Mouse (Mus musculus) liver, adult 10 weeks (tissue): ENCODE measurements around the gene Cbarp. TPM values are rescaled to one million over a fixed set of nuclear protein-coding genes. Genes with fewer than 3 reads are reported as not detected.

Experiments
- polyA plus RNA-seq: library from polyadenylated mRNA; stranded (reverse); fragments of 350-450 nt; fragmentation: Illumina TruSeq; extraction: RNeasy Lipid Tissue Mini Kit (QIAGEN cat#74804); gene quantifications from one replicate; pipeline ENCODE4 v1.2.3, GENCODE M21; 2014; ENCODE audit warnings: low read depth, low replicate concordance

The Cbarp gene
- polyA plus RNA-seq, result not detected

DNA sequence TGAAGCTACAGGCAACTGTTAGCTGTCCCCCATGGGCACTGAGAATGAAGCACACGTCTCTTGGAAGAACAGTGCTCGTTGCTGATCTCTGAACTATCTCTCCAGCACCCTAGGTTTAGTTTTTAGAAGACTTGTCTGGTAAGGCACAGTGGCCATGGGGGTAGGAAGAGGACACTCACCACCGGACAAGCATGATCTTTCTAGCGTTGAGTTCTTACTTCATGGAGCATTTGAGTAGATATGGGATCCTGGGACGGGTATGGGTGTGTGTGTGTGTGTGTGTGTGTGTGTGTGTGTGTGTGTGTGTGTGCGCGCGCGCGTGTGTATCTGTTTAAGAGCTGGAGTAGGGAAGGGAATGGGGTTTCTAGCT lies at the start of gene Cbarp:
Gene Cbarp (minus strand): TSS at position 170 of the 370 bp plus-strand sequence.

DNA sequence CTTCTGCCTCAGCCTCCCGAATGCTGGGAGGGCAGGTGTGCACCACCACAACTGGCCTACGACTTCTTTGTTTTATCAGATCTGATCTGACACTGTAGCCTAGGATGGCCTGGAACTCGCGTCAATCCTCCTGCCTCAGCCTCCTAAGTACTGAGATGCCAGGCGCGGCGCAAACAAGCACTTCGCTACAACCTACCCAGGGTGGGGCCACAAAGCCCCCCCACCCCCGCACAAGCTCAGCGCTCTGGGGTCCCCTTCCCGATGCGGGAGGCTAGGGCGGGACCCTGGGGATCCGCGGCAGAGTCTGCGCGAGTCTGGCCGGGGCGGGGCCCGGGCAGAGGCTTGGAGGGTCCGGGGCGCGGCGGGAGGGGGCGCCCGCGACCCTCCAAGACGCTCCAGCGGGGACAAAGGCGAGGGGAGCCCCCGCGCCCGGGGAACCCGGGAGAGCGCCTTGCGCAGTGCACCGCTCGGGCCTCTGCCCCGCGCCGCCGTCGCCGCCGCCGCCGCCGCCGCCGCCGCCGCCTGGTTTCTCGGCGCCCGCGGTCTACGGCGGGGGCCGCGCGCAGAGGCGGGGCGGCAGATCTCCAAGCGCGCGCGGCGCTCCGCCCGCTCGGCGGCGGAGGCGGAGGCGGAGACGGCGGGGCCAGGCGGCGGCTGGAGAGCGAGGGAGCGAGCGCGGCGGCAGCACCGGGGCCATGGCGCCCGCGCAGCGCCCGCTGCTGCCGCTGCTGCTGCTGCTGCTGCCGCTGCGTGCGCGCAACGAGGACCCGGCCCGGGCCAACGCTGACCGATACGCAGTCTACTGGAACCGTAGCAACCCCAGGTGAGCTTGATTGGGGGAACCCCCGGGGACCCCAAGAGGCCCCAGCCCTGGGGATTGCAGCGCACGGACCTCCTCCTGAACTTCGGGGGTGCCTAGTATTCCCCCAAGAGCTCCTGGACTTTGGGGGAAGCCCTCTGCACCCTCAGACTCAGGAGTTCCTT lies 38.7 kb upstream of the Cbarp start, which contains the start of gene Efna2:
Gene Efna2 (plus strand): TSS at position 415 of the 984 bp plus-strand sequence.

DNA sequence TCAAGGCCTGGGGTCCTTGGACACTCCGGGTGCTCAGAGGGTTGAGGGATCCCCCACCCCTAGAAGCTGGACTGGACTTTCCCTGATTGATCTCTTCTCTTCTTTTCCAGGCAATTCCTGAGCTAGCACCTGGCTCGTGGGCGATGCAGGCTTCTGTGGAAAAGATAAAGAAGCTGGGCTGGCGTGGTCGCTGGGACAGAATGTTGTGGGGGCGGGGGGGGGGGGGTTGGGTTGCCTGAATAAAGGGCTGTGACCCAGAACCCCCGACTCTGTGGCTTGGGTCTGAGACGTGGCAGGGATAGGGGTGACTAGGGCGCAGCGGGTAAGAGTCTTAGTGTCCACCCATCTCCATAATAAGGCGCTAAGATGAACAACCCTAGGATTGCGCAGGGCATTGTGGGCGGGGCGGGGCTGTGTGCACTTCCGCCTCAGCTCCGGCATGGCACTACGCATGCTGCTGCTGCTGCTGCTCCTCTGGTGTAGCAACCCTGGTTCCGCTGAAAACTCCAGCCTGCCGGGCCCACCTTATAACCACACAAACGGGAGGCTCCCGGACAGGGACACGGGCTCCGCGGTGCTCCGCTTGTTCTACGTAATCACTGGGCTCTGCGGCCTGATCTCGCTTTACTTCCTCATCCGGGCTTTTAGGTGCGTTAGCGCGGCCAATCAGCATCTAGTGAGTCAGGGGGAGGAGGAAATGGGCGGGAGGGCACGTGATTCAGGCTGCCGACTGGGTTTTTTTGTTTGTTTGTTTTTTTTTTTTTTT lies 32.1 kb upstream of the Cbarp start, which contains the start of gene 1600002K03Rik:
Gene 1600002K03Rik (plus strand): TSS at position 418 of the 766 bp plus-strand sequence.

DNA sequence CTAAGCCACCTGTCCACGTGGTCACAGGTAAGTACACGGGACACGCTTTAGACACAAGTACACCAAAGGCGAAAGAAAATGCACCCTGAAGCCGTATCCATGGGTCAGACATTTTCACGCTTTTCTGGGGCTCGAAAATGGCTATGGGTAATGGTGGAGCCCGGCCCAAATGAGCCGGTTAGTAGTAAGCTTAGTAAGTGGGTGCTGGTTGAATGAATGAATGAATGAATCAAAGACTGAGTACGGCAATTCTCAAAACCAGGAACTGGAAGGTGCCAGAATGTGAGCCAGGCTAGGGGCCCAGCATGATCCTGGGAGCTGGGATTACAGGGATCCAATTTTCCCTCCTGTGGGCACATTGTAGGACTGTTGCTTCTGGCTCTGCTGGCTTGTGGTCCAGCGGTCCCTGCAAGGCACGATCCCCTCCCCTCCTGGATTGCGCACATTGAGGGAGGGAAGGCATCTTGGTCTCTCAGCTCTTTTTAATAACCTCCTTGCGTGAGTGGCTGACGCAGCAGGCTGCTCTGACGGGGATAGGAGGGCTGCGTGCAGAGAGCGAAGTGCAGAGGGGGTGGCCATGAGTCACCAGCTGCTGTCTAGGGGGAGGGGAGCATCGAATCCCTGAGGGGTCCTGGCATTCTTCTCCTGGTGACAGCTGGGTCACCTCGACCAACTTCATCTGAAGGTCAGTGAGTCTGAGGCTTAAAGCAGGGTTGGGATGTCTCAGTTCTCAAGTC lies 24.9 kb upstream of the Cbarp start, which contains the start of gene Cirbp:
Gene Cirbp (plus strand): TSS at position 594 of the 737 bp plus-strand sequence.

DNA sequence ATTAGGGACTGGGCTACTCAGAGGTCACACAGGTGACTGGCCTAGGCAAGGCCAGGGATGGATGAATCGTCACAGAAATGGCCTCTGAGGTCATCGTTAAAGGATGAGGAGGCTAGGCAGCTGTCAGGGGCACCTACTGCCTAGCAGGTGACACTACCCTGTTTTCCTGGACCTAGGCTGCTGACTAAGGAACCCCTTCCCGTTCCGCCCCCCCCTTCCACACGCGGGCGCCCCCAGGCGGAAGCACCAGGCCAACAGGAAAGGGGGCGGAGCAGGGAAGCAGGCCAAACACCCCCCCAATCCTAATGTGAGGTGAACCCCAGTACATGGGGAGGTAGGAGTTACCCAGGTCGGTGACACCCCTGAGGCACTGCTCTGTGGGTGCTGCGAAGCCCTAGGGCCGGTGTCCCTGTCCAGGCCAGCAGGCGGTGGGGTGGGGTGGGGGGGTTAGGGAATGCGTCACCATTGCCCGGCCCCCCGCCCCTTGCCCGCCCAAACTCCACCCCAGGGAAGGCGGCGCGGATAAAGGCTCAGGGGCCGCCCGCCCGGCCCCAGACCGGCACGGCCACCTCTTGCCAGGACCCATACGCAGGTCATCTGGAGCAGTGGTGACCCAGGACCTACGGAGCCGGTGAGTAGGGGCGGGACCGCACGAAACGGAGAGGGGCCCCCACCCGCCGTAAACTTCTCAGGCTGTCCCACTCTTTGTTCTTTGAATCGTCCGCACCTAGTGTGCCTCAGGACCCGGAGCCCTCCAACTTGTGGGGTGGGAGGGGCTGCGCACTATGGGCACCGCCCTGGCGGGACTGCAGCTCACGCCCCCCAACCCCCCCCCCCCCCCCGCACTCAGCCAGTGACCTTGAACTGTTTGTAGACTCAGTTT lies 7.3 kb upstream of the Cbarp start, which contains the start of gene Midn:
Gene Midn (plus strand): TSS at position 554 of the 883 bp plus-strand sequence.

DNA sequence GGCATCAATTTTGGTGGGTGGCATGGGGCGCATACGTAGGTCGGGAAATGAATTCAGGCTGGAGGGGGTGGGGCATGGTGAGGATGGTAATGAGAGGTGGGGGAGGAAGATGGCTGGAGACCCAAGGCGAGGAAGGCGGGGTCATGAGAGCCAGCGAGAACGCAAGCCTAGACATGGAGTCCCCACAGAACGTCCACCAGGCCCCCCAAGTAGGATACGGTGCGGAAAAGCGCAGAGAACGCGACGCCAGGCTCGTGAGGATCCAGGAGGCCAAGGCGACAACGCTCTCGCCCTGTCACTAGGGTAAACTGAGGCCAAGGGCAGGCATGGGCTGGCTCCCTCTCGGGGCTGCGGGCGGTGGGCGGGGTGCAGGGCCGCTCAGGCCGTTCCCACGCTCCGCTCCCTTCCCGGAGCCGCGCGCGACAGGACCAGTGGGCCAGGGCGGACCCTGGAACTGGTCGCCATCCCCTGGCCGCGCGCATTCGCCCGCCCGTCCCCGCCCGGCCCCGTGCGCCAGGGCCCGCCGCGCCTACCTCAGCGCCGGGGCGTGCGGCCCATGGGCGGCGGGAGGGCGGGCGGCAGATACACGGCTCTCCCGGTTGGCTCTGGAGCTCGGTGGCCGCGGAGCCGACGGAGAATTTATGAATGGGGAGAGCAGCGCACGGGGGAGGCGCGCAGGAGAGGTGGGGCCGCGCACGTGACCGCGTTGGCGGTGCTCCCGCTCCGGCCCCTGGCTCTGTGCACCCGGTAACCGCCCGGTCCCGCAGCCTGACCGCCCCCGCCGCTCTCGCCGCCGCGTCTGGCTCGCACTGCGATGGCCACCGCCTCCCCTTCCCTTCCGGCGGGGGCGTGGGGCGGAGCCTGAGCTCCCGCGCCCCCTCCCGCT lies 1.8 kb downstream of the Cbarp start, which contains the start of gene Atp5d:
Gene Atp5d (plus strand): TSS at position 80 of the 886 bp plus-strand sequence.

DNA sequence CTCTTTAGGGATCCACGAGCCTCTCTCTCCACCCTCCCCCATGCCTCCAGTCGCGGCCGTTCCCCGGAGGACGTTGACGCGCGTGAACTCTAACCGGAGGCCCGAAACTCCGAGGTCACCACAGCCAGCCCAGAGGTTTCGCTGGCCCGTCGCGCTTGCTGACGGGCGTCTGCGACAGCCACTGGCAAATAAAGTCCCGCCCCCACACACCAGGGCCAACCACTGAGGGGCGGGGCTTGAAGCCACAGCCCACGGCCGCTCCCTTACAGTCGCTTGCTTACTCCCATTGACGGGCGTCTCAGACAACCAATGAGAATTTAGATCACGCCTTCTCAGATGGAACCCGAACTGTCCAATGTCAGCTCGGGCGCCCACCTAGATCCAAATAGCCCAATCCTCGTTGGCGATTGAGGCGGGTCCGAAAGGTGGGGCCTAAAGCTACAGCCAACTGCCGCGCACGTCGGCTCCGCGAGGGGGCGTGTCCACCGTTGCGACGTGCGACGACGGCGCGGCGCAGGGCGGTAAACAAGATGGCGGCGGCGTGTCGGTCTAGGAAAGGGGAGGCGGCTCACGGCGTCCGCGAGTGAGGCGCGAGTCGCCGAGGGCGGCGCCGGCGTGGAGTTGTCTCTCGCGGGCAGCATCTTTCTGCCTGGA lies 25.2 kb downstream of the Cbarp start, which contains the start of gene Stk11:
Gene Stk11 (plus strand): TSS at position 514 of the 654 bp plus-strand sequence.

DNA sequence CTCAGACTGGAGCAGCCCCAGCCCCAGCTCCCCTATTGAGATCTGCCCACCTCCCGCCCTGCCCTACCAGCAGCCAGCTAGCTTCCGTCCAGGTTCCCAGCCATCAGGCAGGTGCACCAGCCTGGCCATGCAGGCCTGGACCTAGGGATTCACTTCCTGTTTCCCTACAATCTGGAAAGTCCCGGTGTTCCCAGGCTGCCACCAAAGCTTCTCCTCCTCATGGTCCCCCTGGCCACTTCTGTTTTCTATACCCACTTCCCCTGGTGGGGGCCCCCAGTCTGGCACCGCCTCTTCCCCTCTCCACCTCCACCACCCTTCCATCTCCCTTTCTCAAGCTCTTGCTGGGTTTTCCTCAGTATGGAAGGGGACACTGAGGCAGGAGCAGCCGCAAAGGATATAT lies 35.2 kb downstream of the Cbarp start, which contains the start of gene Sbno2:
Gene Sbno2 (minus strand): TSS at position 112 of the 400 bp plus-strand sequence.

Other genes starting within 250 kb of the Cbarp start
- gene Cfd, start 250.0 kb downstream of the Cbarp start, polyA plus RNA-seq, result not detected
- gene Med16, start 231.9 kb downstream of the Cbarp start, polyA plus RNA-seq, result not detected
- not detected for gene Gm26602, start 230.0 kb downstream of the Cbarp start, polyA plus RNA-seq
- not detected for gene Kiss1r, start 223.9 kb downstream of the Cbarp start, polyA plus RNA-seq
- 5.4 TPM for gene R3hdm4, start 219.6 kb downstream of the Cbarp start, polyA plus RNA-seq
- 0.19 TPM for gene Arid3a, start 213.8 kb downstream of the Cbarp start, polyA plus RNA-seq
- gene Wdr18, start 180.7 kb downstream of the Cbarp start, polyA plus RNA-seq, result 1.8 TPM
- not detected for gene Grin3b, start 170.1 kb downstream of the Cbarp start, polyA plus RNA-seq
- 1.4 TPM for gene Tmem259, start 156.5 kb downstream of the Cbarp start, polyA plus RNA-seq
- gene Cnn2, start 152.3 kb downstream of the Cbarp start, polyA plus RNA-seq, result 0.66 TPM
- gene Abca7, start 144.3 kb downstream of the Cbarp start, polyA plus RNA-seq, result 0.08 TPM
- gene Arhgap45, start 124.2 kb downstream of the Cbarp start, polyA plus RNA-seq, result 0.13 TPM
- 0.85 TPM for gene Polr2e, start 101.0 kb downstream of the Cbarp start, polyA plus RNA-seq
- gene Gpx4, start 93.7 kb downstream of the Cbarp start, polyA plus RNA-seq, result 73.4 TPM
- 0.64 TPM for gene Sbno2, start 35.3 kb downstream of the Cbarp start, polyA plus RNA-seq
- gene Stk11, start 25.0 kb downstream of the Cbarp start, polyA plus RNA-seq, result 9.5 TPM
- 4.3 TPM for gene Atp5d, start 2.2 kb downstream of the Cbarp start, polyA plus RNA-seq
- gene Midn, start 7.4 kb upstream of the Cbarp start, polyA plus RNA-seq, result 5.2 TPM
- gene Cirbp, start 25.1 kb upstream of the Cbarp start, polyA plus RNA-seq, result 8.9 TPM
- 1.1 TPM for gene 1600002K03Rik, start 32.1 kb upstream of the Cbarp start, polyA plus RNA-seq
- gene Efna2, start 38.6 kb upstream of the Cbarp start, polyA plus RNA-seq, result not detected
- 1.5 TPM for gene Mum1, start 85.6 kb upstream of the Cbarp start, polyA plus RNA-seq
- 3.2 TPM for gene Ndufs7, start 108.3 kb upstream of the Cbarp start, polyA plus RNA-seq
- 20.3 TPM for gene Gamt, start 120.2 kb upstream of the Cbarp start, polyA plus RNA-seq
- 13.7 TPM for gene Dazap1, start 120.7 kb upstream of the Cbarp start, polyA plus RNA-seq
- gene Rps15, start 151.6 kb upstream of the Cbarp start, polyA plus RNA-seq, result 3.6 TPM
- not detected for gene Apc2, start 155.1 kb upstream of the Cbarp start, polyA plus RNA-seq
- gene 2310011J03Rik, start 179.7 kb upstream of the Cbarp start, polyA plus RNA-seq, result 0.69 TPM
- 0.32 TPM for gene Pcsk4, start 188.7 kb upstream of the Cbarp start, polyA plus RNA-seq
- gene Reep6, start 189.1 kb upstream of the Cbarp start, polyA plus RNA-seq, result 47.3 TPM
- 0.13 TPM for gene Adamtsl5, start 207.6 kb upstream of the Cbarp start, polyA plus RNA-seq
- not detected for gene Plk5, start 215.6 kb upstream of the Cbarp start, polyA plus RNA-seq
- 1.4 TPM for gene Mex3d, start 246.8 kb upstream of the Cbarp start, polyA plus RNA-seq